Mouse (Mus musculus): ENCODE measurements around the gene Sirt1. TPM values are rescaled to one million over a fixed set of nuclear protein-coding genes. Genes with fewer than 3 reads are reported as not detected.

Sirt1 gene
- polyA plus RNA-seq, 1 experiment from 2014 or later, result 6.8 TPM

DNA sequence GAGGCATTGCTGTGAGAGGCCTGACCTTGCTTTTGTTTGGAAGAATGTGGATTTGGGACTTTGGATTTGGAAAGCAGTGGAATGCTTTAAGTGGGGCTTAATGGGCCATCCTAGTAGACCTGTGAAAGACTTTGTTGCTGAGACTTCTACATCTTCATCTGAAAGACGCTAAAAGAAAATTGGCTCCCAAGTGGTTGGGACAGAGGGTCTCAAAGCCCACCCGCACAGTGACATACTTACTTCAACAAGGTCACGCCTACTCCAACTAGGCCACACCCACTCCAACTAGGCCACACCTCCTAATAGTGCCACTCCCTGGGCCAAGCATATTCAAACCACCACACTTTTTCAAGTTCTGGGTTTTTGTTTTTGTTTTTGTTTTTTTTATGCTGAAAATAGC, 36.8 kb downstream of the Sirt1 start:
- WGBS, result 96% methylated on average over 3 of the region's 3 CpGs
- no peaks in the 10 kb centered on the region for H3K4me1 ChIP-seq (replicated peaks; ENCODE audit: control insufficient read depth, insufficient read depth, low read length)
- ATAC-seq (ENCODE audit: low FRiP score) (no peak), DNase-seq (ENCODE audit: low spot score) (no peak)
- H3K4me2 ChIP-seq (replicated peaks), result no peak overlapping the region
- no peaks in the 10 kb centered on the region for H3K27me3 ChIP-seq (ENCODE audit: control insufficient read depth, insufficient read depth, low read length)
- no peak overlapping the region for H3K4me3 ChIP-seq (replicated peaks; ENCODE audit: low read length)
- H3K27ac ChIP-seq, result no peak overlapping the region
- no peak overlapping the region for H3K9ac ChIP-seq
- H3K9me3 ChIP-seq (ENCODE audit: control insufficient read depth, low read length), result no peaks in the 10 kb centered on the region
- H3K36me3 ChIP-seq (replicated peaks; ENCODE audit: control insufficient read depth, insufficient read depth), result no peaks in the 10 kb centered on the region

- Histone ChIP-seq H3K27ac (no peak overlapping the region), H3K9ac (no peak overlapping the region), H3K36me3 (replicated peaks; ENCODE audit: control insufficient read depth, insufficient read depth) (no peaks in the 10 kb centered on the region), H3K9me3 (ENCODE audit: control insufficient read depth, low read length) (no peaks in the 10 kb centered on the region), H3K4me1 (replicated peaks; ENCODE audit: control insufficient read depth, insufficient read depth, low read length) (peaks cover 15% of the 10 kb centered on the region), H3K27me3 (ENCODE audit: control insufficient read depth, insufficient read depth, low read length) (no peaks in the 10 kb centered on the region), H3K4me2 (replicated peaks) (no peak overlapping the region), H3K4me3 (replicated peaks; ENCODE audit: low read length) (no peak overlapping the region)
- ATAC-seq (ENCODE audit: low FRiP score) (no peak), DNase-seq (ENCODE audit: low spot score) (no peak)
- 85% methylated on average over 2 of the region's 2 CpGs for WGBS
Measured at GRCm38 (mm10) chr10:63341351-63341750, 40.2 kb downstream of the Sirt1 start.

- peaks cover 21% of the 10 kb centered on the region for H3K4me1 ChIP-seq (replicated peaks; ENCODE audit: control insufficient read depth, insufficient read depth, low read length)
- H3K9ac ChIP-seq, result peak overlapping the region; percentile 95
- DNase-seq (ENCODE audit: low spot score) (peak; percentile 87), ATAC-seq (ENCODE audit: low FRiP score) (peak; percentile 95)
- peak overlapping the region; percentile 92 for H3K27ac ChIP-seq
- no peaks in the 10 kb centered on the region for H3K27me3 ChIP-seq (ENCODE audit: control insufficient read depth, insufficient read depth, low read length)
- peak overlapping the region; percentile 69 for H3K4me2 ChIP-seq (replicated peaks)
- H3K4me3 ChIP-seq (replicated peaks; ENCODE audit: low read length), result peak overlapping the region; percentile 84
- under 1% methylated on average over 30 of the region's 74 CpGs for WGBS
- H3K9me3 ChIP-seq (ENCODE audit: control insufficient read depth, low read length), result no peaks in the 10 kb centered on the region
- peaks cover 12% of the 10 kb centered on the region for H3K36me3 ChIP-seq (replicated peaks; ENCODE audit: control insufficient read depth, insufficient read depth)
Measured at GRCm38 (mm10) chr10:63338914-63339643, 42.4 kb downstream of the Sirt1 start.

DNA sequence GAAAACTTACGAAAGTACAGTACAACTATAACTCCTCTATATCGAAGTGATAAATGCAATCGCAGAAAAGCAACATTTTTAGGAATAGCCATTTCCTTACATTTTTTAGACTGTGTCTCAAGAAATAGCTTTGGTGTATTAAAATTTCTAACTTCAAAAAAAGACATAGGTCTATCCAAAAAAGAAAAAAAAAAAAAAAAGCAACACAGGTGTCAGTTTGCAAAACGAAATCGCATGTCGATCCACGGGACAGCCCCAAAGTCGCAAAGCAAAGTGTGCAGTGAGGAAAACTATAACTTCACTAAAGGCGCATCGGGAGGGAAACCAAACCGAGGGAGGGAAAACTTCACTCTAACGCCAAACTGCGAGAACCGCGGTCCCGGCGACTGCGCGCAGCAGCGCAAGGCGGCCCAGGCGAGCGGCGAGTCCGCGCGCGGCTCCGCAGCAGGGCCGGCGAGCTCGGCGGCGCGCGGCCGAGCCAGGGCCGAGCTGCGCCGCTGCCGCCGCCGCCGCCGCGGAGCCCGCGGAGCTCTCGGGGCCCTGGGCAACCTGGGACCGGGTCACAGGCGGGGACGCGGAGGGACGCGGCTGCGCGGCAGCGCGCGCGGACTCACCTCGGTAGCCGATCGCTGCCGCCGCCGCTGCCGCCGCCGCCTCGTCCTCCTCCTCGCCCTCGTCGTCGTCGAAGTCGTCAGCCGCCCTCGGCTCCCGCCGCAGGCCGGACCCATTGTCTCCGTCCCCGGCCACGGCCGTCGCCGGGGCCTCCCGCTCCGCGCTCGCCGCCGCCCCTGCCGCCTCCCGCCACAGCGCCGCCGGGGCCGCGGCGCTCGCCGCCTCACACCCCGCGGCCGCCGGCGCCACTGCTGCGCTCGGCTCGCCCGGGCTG, 43.3 kb downstream of the Sirt1 start:
- peak; percentile 61 for DNase-seq (ENCODE audit: low spot score)
- 2% methylated on average over 51 of the region's 113 CpGs for WGBS

DNA sequence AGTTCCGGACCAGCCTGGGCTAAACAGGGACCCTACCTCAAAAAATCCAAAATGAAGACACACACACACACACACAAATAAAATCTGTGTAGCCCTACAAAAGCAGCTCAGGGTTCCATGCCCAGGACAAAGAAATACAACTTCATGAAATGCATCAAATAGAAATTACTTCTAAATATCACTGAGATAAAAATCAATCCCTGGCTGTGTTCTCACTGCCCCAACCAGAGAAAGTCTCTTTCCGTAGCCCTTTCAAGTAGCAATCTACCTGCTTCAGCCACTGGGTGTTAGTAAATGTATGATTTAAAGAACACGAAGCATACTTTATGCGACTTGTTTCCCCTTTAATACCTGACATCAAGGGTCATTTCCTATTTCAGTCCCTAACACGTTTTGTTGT, 44.2 kb downstream of the Sirt1 start:
- peaks cover 21% of the 10 kb centered on the region for H3K4me1 ChIP-seq (replicated peaks; ENCODE audit: control insufficient read depth, insufficient read depth, low read length)
- peak overlapping the region; percentile 84 for H3K4me3 ChIP-seq (replicated peaks; ENCODE audit: low read length)
- peak overlapping the region; percentile 95 for H3K9ac ChIP-seq
- peaks cover 29% of the 10 kb centered on the region for H3K36me3 ChIP-seq (replicated peaks; ENCODE audit: control insufficient read depth, insufficient read depth)
- H3K27ac ChIP-seq, result no peak overlapping the region
- no peak for ATAC-seq (ENCODE audit: low FRiP score)
- H3K4me2 ChIP-seq (replicated peaks), result peak overlapping the region; percentile 69
- no peaks in the 10 kb centered on the region for H3K9me3 ChIP-seq (ENCODE audit: control insufficient read depth, low read length)
- no peak for DNase-seq (ENCODE audit: low spot score)
- WGBS, result 26% methylated on average over 5 of the region's 5 CpGs
- no peaks in the 10 kb centered on the region for H3K27me3 ChIP-seq (ENCODE audit: control insufficient read depth, insufficient read depth, low read length)

More for the DNA sequence above, 43.3 kb downstream of the Sirt1 start:
- Histone ChIP-seq H3K4me1 (replicated peaks; ENCODE audit: control insufficient read depth, insufficient read depth, low read length) (peaks cover 21% of the 10 kb centered on the region), H3K9ac (peak overlapping the region; percentile 95), H3K9me3 (ENCODE audit: control insufficient read depth, low read length) (no peaks in the 10 kb centered on the region), H3K36me3 (replicated peaks; ENCODE audit: control insufficient read depth, insufficient read depth) (peaks cover 20% of the 10 kb centered on the region), H3K4me2 (replicated peaks) (peak overlapping the region; percentile 69), H3K27ac (peak overlapping the region; percentile 92), H3K27me3 (ENCODE audit: control insufficient read depth, insufficient read depth, low read length) (no peaks in the 10 kb centered on the region), H3K4me3 (replicated peaks; ENCODE audit: low read length) (peak overlapping the region; percentile 84)
- ATAC-seq (ENCODE audit: low FRiP score), result peak; percentile 82

GRCm38 (mm10) chr10:63336901-63337300, 44.6 kb downstream of the Sirt1 start:
- Histone ChIP-seq H3K27ac (no peak overlapping the region), H3K27me3 (ENCODE audit: control insufficient read depth, insufficient read depth, low read length) (no peaks in the 10 kb centered on the region), H3K36me3 (replicated peaks; ENCODE audit: control insufficient read depth, insufficient read depth) (peaks cover 31% of the 10 kb centered on the region), H3K4me3 (replicated peaks; ENCODE audit: low read length) (peak overlapping the region; percentile 84), H3K4me2 (replicated peaks) (peak overlapping the region; percentile 69), H3K9ac (peak overlapping the region; percentile 95), H3K9me3 (ENCODE audit: control insufficient read depth, low read length) (no peaks in the 10 kb centered on the region), H3K4me1 (replicated peaks; ENCODE audit: control insufficient read depth, insufficient read depth, low read length) (peaks cover 21% of the 10 kb centered on the region)
- no peak for ATAC-seq (ENCODE audit: low FRiP score)
- no peak for DNase-seq (ENCODE audit: low spot score)
- 57% methylated on average over 13 of the region's 13 CpGs for WGBS

DNA sequence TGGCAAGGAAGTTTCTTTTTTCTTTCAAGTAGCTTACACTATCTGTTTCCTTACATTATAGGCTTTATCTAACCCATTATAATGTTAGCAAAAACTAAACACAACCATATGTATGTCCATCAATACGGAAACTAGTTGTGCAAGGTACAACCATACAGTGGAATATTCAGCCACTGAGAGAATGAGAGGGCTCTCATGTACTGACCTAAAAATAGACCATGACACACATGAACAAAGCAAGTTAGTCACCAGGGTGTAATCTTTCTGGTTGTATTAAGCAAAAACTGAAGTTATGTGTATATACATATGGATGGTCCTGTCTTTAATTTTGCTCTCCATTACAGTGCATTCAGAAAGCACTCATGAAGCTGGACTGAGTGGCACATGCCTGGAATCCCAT, 54.4 kb downstream of the Sirt1 start:
- Histone ChIP-seq H3K27me3 (ENCODE audit: control insufficient read depth, insufficient read depth, low read length) (no peaks in the 10 kb centered on the region), H3K9ac (no peak overlapping the region), H3K27ac (no peak overlapping the region), H3K9me3 (ENCODE audit: control insufficient read depth, low read length) (no peaks in the 10 kb centered on the region), H3K4me2 (replicated peaks) (no peak overlapping the region), H3K4me3 (replicated peaks; ENCODE audit: low read length) (no peak overlapping the region), H3K4me1 (replicated peaks; ENCODE audit: control insufficient read depth, insufficient read depth, low read length) (no peaks in the 10 kb centered on the region), H3K36me3 (replicated peaks; ENCODE audit: control insufficient read depth, insufficient read depth) (peaks cover 91% of the 10 kb centered on the region)
- no peak for DNase-seq (ENCODE audit: low spot score)
- ATAC-seq (ENCODE audit: low FRiP score), result no peak
- 98% methylated on average over 1 of the region's 1 CpGs for WGBS

DNA sequence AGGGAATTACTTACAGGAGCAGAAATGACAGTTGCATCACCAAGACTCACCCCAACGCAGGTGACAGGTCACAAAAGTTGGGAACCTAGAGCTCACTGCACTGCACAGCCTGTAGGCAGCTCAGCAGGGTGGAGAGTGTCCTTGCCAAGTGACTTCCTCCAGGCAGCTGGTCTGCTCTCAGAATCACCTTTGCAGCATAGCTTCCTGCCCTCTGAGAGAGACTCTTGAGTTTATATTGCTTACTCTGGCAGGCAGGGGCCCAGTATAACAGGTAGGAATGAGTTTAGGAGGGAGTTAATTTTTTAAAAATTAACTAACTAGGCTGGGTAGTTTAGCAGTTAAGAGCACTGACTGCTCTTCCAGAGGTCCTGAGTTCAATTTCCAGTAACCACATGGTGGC, 67.8 kb downstream of the Sirt1 start:
- Histone ChIP-seq H3K4me2 (replicated peaks) (no peak overlapping the region), H3K9me3 (ENCODE audit: control insufficient read depth, low read length) (no peaks in the 10 kb centered on the region), H3K27me3 (ENCODE audit: control insufficient read depth, insufficient read depth, low read length) (no peaks in the 10 kb centered on the region), H3K27ac (no peak overlapping the region), H3K9ac (no peak overlapping the region), H3K4me1 (replicated peaks; ENCODE audit: control insufficient read depth, insufficient read depth, low read length) (no peaks in the 10 kb centered on the region), H3K4me3 (replicated peaks; ENCODE audit: low read length) (no peak overlapping the region), H3K36me3 (replicated peaks; ENCODE audit: control insufficient read depth, insufficient read depth) (peaks cover 79% of the 10 kb centered on the region)
- 76% methylated on average over 1 of the region's 1 CpGs for WGBS
- no peak for DNase-seq (ENCODE audit: low spot score)
- ATAC-seq (ENCODE audit: low FRiP score), result no peak

GRCm38 (mm10) chr10:63308582-63309366, 72.7 kb downstream of the Sirt1 start:
- Histone ChIP-seq H3K27ac (no peak overlapping the region), H3K9ac (no peak overlapping the region), H3K4me3 (replicated peaks; ENCODE audit: low read length) (no peak overlapping the region), H3K4me1 (replicated peaks; ENCODE audit: control insufficient read depth, insufficient read depth, low read length) (no peaks in the 10 kb centered on the region), H3K27me3 (ENCODE audit: control insufficient read depth, insufficient read depth, low read length) (no peaks in the 10 kb centered on the region), H3K4me2 (replicated peaks) (no peak overlapping the region), H3K36me3 (replicated peaks; ENCODE audit: control insufficient read depth, insufficient read depth) (peaks cover 73% of the 10 kb centered on the region), H3K9me3 (ENCODE audit: control insufficient read depth, low read length) (no peaks in the 10 kb centered on the region)
- DNase-seq (ENCODE audit: low spot score), result peak; percentile 77
- no peak for ATAC-seq (ENCODE audit: low FRiP score)
- 40% methylated on average over 10 of the region's 10 CpGs for WGBS

All from hindbrain, embryonic 14.5 days (tissue).